23 mouse cellular contexts compared by ENCODE assay signal in the genomic region with DNA sequence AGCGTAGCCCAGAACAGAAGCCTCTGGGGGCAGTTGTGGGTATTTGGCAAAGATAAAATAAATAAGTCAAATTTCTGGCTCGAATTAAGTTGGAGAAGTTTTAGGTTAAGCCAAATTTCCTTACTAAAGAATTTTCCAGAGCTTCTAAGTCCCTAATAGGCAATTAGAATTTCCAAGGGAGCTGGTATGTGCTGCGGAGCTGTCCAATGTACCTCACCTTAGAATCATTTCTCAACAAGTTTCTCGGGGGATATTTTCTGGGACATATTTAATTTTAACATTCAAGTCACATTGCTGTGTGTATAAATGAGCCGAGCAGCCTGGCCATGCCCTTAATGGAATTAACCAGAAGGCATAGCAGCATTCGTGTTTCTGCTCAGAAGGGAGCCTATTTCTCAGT.
DNase-seq lines count a peak whose midpoint lies in the region; ATAC-seq lines count a peak whose summit lies in the region.
"Had no signal": no experiment of that assay in that cellular context is flagged by ENCODE, and none has a peak within 500 bp of the region (broad histone marks: within the 10 kb centered on the region; RNA-seq: fewer than 3 reads in every experiment).

No protein-coding gene starts in this region.

- H3K4me1 ChIP-seq in embryonic facial prominence, embryonic 14.5 days (ENCODE audit: control insufficient read depth, insufficient read depth, low read length) = no peaks in the 10 kb centered on the region
- H3K4me1 ChIP-seq: limb, embryonic 13.5 days; neural tube, embryonic 12.5 days had no signal

- H3K4me2 ChIP-seq in embryonic facial prominence, embryonic 14.5 days (ENCODE audit: low read depth, low read length) = no peak overlapping the region
- H3K4me2 ChIP-seq: embryonic facial prominence, embryonic 13.5 days; heart, embryonic 11.5 days; hindbrain, embryonic 15.5 days; limb, embryonic 13.5 days; neural tube, embryonic 12.5 days had no signal

- WGBS in embryonic facial prominence, embryonic 14.5 days = 49% methylated on average over 6 of the region's 6 CpGs

- H3K4me3 ChIP-seq in embryonic facial prominence, embryonic 14.5 days (ENCODE audit: low read depth, low read length) = no peak overlapping the region
- H3K4me3 ChIP-seq: embryonic facial prominence, embryonic 13.5 days; gastrocnemius, adult 2 months; hindbrain, embryonic 15.5 days; limb, embryonic 13.5 days; neural tube, embryonic 12.5 days had no signal

- H3K27ac ChIP-seq in embryonic facial prominence, embryonic 14.5 days (replicated peaks; ENCODE audit: low read depth, low read length) = no peak overlapping the region
- H3K27ac ChIP-seq: embryonic facial prominence, embryonic 13.5 days; gastrocnemius, adult 2 months; hindbrain, embryonic 15.5 days; limb, embryonic 13.5 days; liver, embryonic 14.5 days; neural tube, embryonic 12.5 days; stomach, postnatal 0 days had no signal

- H3K9ac ChIP-seq in embryonic facial prominence, embryonic 14.5 days (ENCODE audit: low read depth, low read length) = no peak overlapping the region
- H3K9ac ChIP-seq: embryonic facial prominence, embryonic 13.5 days; forebrain, postnatal 0 days; hindbrain, embryonic 15.5 days; limb, embryonic 13.5 days; liver, embryonic 14.5 days; neural tube, embryonic 12.5 days had no signal

- no peaks in the 10 kb centered on the region for H3K27me3 ChIP-seq in embryonic facial prominence, embryonic 14.5 days (replicated peaks; ENCODE audit: control insufficient read depth, insufficient read depth, low read length)
- H3K27me3 ChIP-seq: embryonic facial prominence, embryonic 13.5 days; hindbrain, embryonic 15.5 days; limb, embryonic 13.5 days; neural tube, embryonic 12.5 days had no signal

- no peaks in the 10 kb centered on the region for H3K9me3 ChIP-seq in embryonic facial prominence, embryonic 14.5 days (ENCODE audit: control insufficient read depth, low read length)
- H3K9me3 ChIP-seq: embryonic facial prominence, embryonic 13.5 days; hindbrain, embryonic 15.5 days; neural tube, embryonic 12.5 days had no signal

- no peak for ATAC-seq in embryonic facial prominence, embryonic 14.5 days (ENCODE audit: low read depth)
- ATAC-seq: activated CD4-positive, CD25-positive, alpha-beta regulatory T cell, adult 4 months; forebrain, postnatal 0 days; lung, postnatal 0 days; Patski had no signal

- H3K36me3 ChIP-seq in embryonic facial prominence, embryonic 14.5 days (ENCODE audit: control insufficient read depth, insufficient read depth, low read length) = no peaks in the 10 kb centered on the region
- H3K36me3 ChIP-seq: embryonic facial prominence, embryonic 13.5 days; hindbrain, embryonic 15.5 days; limb, embryonic 13.5 days; neural tube, embryonic 12.5 days had no signal

- peak; percentile 10 for DNase-seq in kidney, postnatal 10 days
- DNase-seq in kidney, adult 18-20 months = no peak
- DNase-seq in 3T3-L1 (ENCODE audit: low read depth, low spot score) (peak; percentile 14), R1 (ENCODE audit: low read depth, low spot score) (peak; percentile 22)
- peak; percentile 43 for DNase-seq in embryonic facial prominence, embryonic 14.5 days (ENCODE audit: low spot score)
- no peak for DNase-seq in urinary bladder, adult 2 months (ENCODE audit: low spot score)
- DNase-seq in cerebellum, postnatal 36 days = no peak
- DNase-seq: adrenal gland, postnatal 10 days; cerebellum, adult 11 months; forebrain, postnatal 0 days; gastrocnemius, adult 2 months; heart, postnatal 10 days; kidney, adult 2 months had no signal

Comparison
In these comparisons a context has a peak if more than half of its experiments do, and no peak if none do; other contexts are left out.
1. DNase-seq: peak in kidney, postnatal 10 days (single experiment), 3T3-L1 (single experiment), R1 (single experiment) and embryonic facial prominence, embryonic 14.5 days (single experiment); none in kidney, adult 18-20 months (single experiment), urinary bladder, adult 2 months (single experiment) and cerebellum, postnatal 36 days (0 of 2).